ENCODE assay signal across 12 mouse cellular contexts in the genomic region with DNA sequence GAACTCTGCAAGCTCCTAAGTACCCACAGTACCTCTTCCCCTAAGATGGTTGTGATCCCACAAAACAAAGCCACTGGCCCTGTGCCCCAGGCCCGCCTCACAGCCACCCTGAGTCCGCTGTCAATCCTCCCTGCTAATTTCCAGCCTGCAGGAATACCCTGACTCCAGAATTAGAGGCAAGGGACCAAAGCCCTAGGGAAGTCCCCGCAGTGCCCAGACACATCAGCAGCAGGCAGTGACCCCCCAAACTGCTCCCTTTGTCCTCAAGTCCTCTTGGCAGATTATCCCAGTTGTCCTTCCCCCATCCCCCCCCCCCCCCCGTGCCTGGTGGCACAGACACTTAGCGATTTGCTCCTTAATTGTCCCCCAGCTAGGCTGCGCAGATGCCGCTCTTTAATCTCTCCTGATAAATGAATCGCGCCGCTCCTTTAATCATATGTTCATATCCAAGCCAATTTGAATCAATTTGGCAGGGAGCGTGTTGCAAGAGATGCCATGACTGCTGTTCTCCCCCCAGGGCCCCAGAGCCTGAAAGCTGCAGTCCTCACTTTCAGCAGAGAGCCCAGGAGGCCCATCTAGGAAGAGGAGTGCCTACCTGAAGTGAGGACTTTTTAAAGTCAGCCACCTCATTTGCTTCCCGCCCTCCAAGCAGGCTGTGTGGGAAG. TPM values are rescaled to one million over a fixed set of nuclear protein-coding genes. Genes with fewer than 3 reads are reported as not detected.
DNase-seq lines count a peak whose midpoint lies in the region; ATAC-seq and TF ChIP-seq lines count a peak whose summit lies in the region.
"Had no signal": no experiment of that assay in that cellular context is flagged by ENCODE, and none has a peak within 500 bp of the region (broad histone marks: within the 10 kb centered on the region; RNA-seq: fewer than 3 reads in every experiment).

No protein-coding gene starts in this region.

- no peak for TF ChIP-seq CTCF in lung, postnatal 0 days (IDR thresholded peaks at IDR 0.05)

- no peaks in the 10 kb centered on the region for H3K27me3 ChIP-seq in lung, embryonic 15.5 days
- no peaks in the 10 kb centered on the region for H3K27me3 ChIP-seq in lung, postnatal 0 days (replicated peaks; ENCODE audit: insufficient read depth, low read length)
- H3K27me3 ChIP-seq in hindbrain, embryonic 10.5 days (ENCODE audit: insufficient read depth, poor library complexity, severe bottlenecking): peaks cover 72% of the 10 kb centered on the region
- peaks cover 2% of the 10 kb centered on the region; the same call in 1 of the 2 replicates for H3K27me3 ChIP-seq in midbrain, embryonic 11.5 days (ENCODE audit: control insufficient read depth, insufficient read depth, low read length)
- H3K27me3 ChIP-seq in stomach, embryonic 16.5 days (ENCODE audit: control insufficient read depth, insufficient read depth, low read length): no peaks in the 10 kb centered on the region

- peak; percentile 28; the same call in 1 of the 2 replicates for ATAC-seq in lung, embryonic 15.5 days (ENCODE audit: borderline replicate concordance, extremely low read depth, low FRiP score, low TSS enrichment)
- no peak for ATAC-seq in lung, postnatal 0 days
- peak; percentile 36 for ATAC-seq in midbrain, embryonic 11.5 days (ENCODE audit: low FRiP score)
- no peak for ATAC-seq in stomach, embryonic 16.5 days (ENCODE audit: insufficient read depth, low FRiP score)

- H3K4me1 ChIP-seq in lung, embryonic 15.5 days: peaks cover 24% of the 10 kb centered on the region
- no peaks in the 10 kb centered on the region for H3K4me1 ChIP-seq in lung, postnatal 0 days (ENCODE audit: insufficient read depth, low read depth, low read length)
- peaks cover 65% of the 10 kb centered on the region for H3K4me1 ChIP-seq in hindbrain, embryonic 10.5 days (replicated peaks)
- peaks cover 39% of the 10 kb centered on the region for H3K4me1 ChIP-seq in midbrain, embryonic 11.5 days (ENCODE audit: control insufficient read depth, insufficient read depth, low read length)
- peaks cover 17% of the 10 kb centered on the region for H3K4me1 ChIP-seq in stomach, embryonic 16.5 days (ENCODE audit: control insufficient read depth, insufficient read depth, low read length)
- H3K4me1 ChIP-seq: liver, embryonic 15.5 days had no signal

- no peak overlapping the region for H3K27ac ChIP-seq in lung, embryonic 15.5 days
- H3K27ac ChIP-seq in lung, postnatal 0 days (ENCODE audit: low read length): no peak overlapping the region
- H3K27ac ChIP-seq in hindbrain, embryonic 10.5 days: peak overlapping the region; percentile 57
- no peak overlapping the region for H3K27ac ChIP-seq in midbrain, embryonic 11.5 days (ENCODE audit: low read depth, low read length)
- no peak overlapping the region for H3K27ac ChIP-seq in stomach, embryonic 16.5 days (ENCODE audit: low read length)
- H3K27ac ChIP-seq: liver, embryonic 15.5 days had no signal

- 0 out of 2 replicates have a peak, but pooled peaks cover 5% of the 10 kb centered on the region for H3K36me3 ChIP-seq in lung, embryonic 15.5 days
- 0 out of 2 replicates have a peak, but pooled peaks cover 5% of the 10 kb centered on the region for H3K36me3 ChIP-seq in lung, postnatal 0 days (ENCODE audit: insufficient read depth, low read length)
- peaks cover 16% of the 10 kb centered on the region for H3K36me3 ChIP-seq in hindbrain, embryonic 10.5 days
- H3K36me3 ChIP-seq in midbrain, embryonic 11.5 days (ENCODE audit: control insufficient read depth, insufficient read depth, low read length): no peaks in the 10 kb centered on the region
- no peaks in the 10 kb centered on the region for H3K36me3 ChIP-seq in stomach, embryonic 16.5 days (ENCODE audit: control insufficient read depth, insufficient read depth, low read length)

- no peak overlapping the region for H3K9ac ChIP-seq in lung, embryonic 15.5 days
- no peak overlapping the region for H3K9ac ChIP-seq in lung, postnatal 0 days (replicated peaks; ENCODE audit: low read depth)
- peak overlapping the region; percentile 18; the same call in 1 of the 2 replicates for H3K9ac ChIP-seq in midbrain, embryonic 11.5 days (ENCODE audit: low read length)
- H3K9ac ChIP-seq in stomach, embryonic 16.5 days (ENCODE audit: low read length): peak overlapping the region; percentile 22; the same call in 1 of the 2 replicates
- H3K9ac ChIP-seq: liver, embryonic 15.5 days had no signal

- TF ChIP-seq EP300 in lung, postnatal 0 days (IDR thresholded peaks at IDR 0.05): no peak

- H3K9me3 ChIP-seq in lung, embryonic 15.5 days: no peaks in the 10 kb centered on the region
- no peaks in the 10 kb centered on the region for H3K9me3 ChIP-seq in lung, postnatal 0 days (ENCODE audit: low read length)
- no peaks in the 10 kb centered on the region for H3K9me3 ChIP-seq in hindbrain, embryonic 10.5 days
- H3K9me3 ChIP-seq in midbrain, embryonic 11.5 days (ENCODE audit: control insufficient read depth, low read length): no peaks in the 10 kb centered on the region
- H3K9me3 ChIP-seq in stomach, embryonic 16.5 days (replicated peaks; ENCODE audit: control insufficient read depth, low read length): no peaks in the 10 kb centered on the region
- H3K9me3 ChIP-seq: liver, embryonic 15.5 days had no signal

- 23% methylated on average over 11 of the region's 12 CpGs for WGBS in lung, embryonic 15.5 days
- 32% methylated on average over 11 of the region's 12 CpGs for WGBS in lung, postnatal 0 days
- 12% methylated on average over 12 of the region's 12 CpGs for WGBS in hindbrain, embryonic 10.5 days
- 2% methylated on average over 12 of the region's 12 CpGs for WGBS in midbrain, embryonic 11.5 days
- 28% methylated on average over 11 of the region's 12 CpGs for WGBS in stomach, embryonic 16.5 days

- H3K4me2 ChIP-seq in lung, embryonic 15.5 days: no peak overlapping the region
- no peak overlapping the region for H3K4me2 ChIP-seq in lung, postnatal 0 days (replicated peaks; ENCODE audit: low read depth, low read length)
- H3K4me2 ChIP-seq in midbrain, embryonic 11.5 days: no peak overlapping the region
- no peak overlapping the region for H3K4me2 ChIP-seq in stomach, embryonic 16.5 days (ENCODE audit: low read depth, low read length)
- H3K4me2 ChIP-seq: liver, embryonic 15.5 days had no signal

- DNase-seq in lung, postnatal 0 days (ENCODE audit: low spot score): no peak
- DNase-seq in hindbrain, embryonic 10.5 days (ENCODE audit: low spot score): no peak
- no peak for DNase-seq in midbrain, embryonic 11.5 days (ENCODE audit: low spot score, missing footprints)
- DNase-seq in frontal cortex, adult 2 months (ENCODE audit: extremely low spot score in 1 of 2, low spot score in 1 of 2): no peak
- DNase-seq in thymus, postnatal 14 days: no peak
- DNase-seq in T-cell, adult 2 months (ENCODE audit: low spot score): no peak
- DNase-seq: adrenal gland, adult 8-10 months; cerebellum, adult 11-12 months; kidney, postnatal 36 days had no signal

- no peak overlapping the region for H3K4me3 ChIP-seq in lung, embryonic 15.5 days
- H3K4me3 ChIP-seq in lung, postnatal 0 days (ENCODE audit: low read depth, low read length): no peak overlapping the region
- 0 out of 2 replicates have a peak overlapping the region, but pooled peaks have one; percentile 3 for H3K4me3 ChIP-seq in hindbrain, embryonic 10.5 days
- no peak overlapping the region for H3K4me3 ChIP-seq in midbrain, embryonic 11.5 days (ENCODE audit: low read depth, low read length)
- no peak overlapping the region for H3K4me3 ChIP-seq in stomach, embryonic 16.5 days (replicated peaks; ENCODE audit: low read length)
- H3K4me3 ChIP-seq: liver, embryonic 15.5 days had no signal

RNA-seq across cellular contexts. Expression of a gene that starts 26.3 kb away (rescaled TPM):
- polyA plus RNA-seq in lung, embryonic 15.5 days (2015; fragmentation: Nextera tagmentation; extraction: Ambion mirVana): 1.2 and 1.6 TPM in 2 replicates
- polyA plus RNA-seq in lung, postnatal 0 days (2015; fragmentation: Nextera tagmentation; extraction: Ambion mirVana): 0.23 and 0.40 TPM in 2 replicates
- polyA plus RNA-seq in hindbrain, embryonic 10.5 days (2016; fragmentation: Nextera tagmentation; extraction: Ambion mirVana): 7.3 and 13.1 TPM in 2 replicates
- polyA plus RNA-seq in midbrain, embryonic 11.5 days (2014; fragmentation: Nextera tagmentation; extraction: Ambion mirVana): 12.1 and 12.6 TPM in 2 replicates
- 20.8 and 23.5 TPM in 2 replicates for polyA plus RNA-seq in stomach, embryonic 16.5 days (2015; fragmentation: Nextera tagmentation; extraction: Ambion mirVana)
- polyA plus RNA-seq in frontal cortex, adult 2 months (2012; rRNA removed): 7.0 and 8.6 TPM in 2 replicates

Comparison
In these comparisons a context has a peak if more than half of its experiments do, and no peak if none do; other contexts are left out.
1. ATAC-seq: peak in lung, embryonic 15.5 days (single experiment) and midbrain, embryonic 11.5 days (single experiment); none in lung, postnatal 0 days (single experiment) and stomach, embryonic 16.5 days (single experiment).
2. H3K9ac ChIP-seq: peak in midbrain, embryonic 11.5 days (single experiment) and stomach, embryonic 16.5 days (single experiment); none in lung, embryonic 15.5 days (single experiment) and lung, postnatal 0 days (single experiment).